Mouse (Mus musculus) testis, adult 2 months (tissue): Measurements from ENCODE around the gene Adora2a.

Experiments
- CTCF ChIP-seq: fragments of 200-500 bp; IDR thresholded peaks from 2 replicates; pipeline ENCODE4 v1.5.1; 2012; ENCODE audit warnings: low read depth, mild to moderate bottlenecking, inconsistent platforms, low read length, moderate library complexity; ENCODE audit not compliant: control insufficient read depth, insufficient read depth, insufficient replicate concordance
- POLR2A ChIP-seq: fragments of 200-500 bp; IDR thresholded peaks from 2 replicates; pipeline ENCODE4 v1.6.1; 2012; ENCODE audit warnings: low read depth, mild to moderate bottlenecking, inconsistent platforms, low read length, moderate library complexity; ENCODE audit not compliant: control insufficient read depth

DNA sequence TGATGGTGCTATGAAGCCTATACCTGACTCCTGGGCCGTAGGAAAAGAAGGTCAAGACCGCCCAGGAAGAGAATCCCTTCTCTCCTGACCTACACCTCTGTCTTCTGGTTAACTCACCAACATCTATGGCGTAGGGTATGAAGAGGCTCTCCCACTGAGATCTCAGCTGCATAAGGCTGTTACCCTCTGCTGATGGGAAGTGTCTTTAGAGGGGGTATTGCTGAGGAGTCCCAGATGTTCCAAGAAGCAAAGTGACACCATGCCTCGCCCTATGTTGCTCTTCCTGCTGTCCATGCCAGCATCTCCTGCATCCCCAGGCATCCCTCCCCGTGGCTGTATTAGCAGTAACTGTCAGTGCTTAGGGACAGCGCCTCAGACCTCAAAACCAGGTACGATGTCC, 22.7 kb downstream of the Adora2a start:
- no peak for TF ChIP-seq CTCF
- TF ChIP-seq POLR2A, result no peak
